Mouse (Mus musculus) heart, postnatal 4 days (tissue): ENCODE results near the gene 1700061G19Rik. TPM values are rescaled to one million over a fixed set of nuclear protein-coding genes. Genes with fewer than 3 reads are reported as not detected.

Source experiments
- DNase-seq: peaks from one replicate; pipeline ENCODE4 v3.0.0; 2021
- total RNA-seq, 2 experiments: library from RNA; stranded (reverse); gene quantifications; 2 replicates each; pipeline ENCODE4 v1.2.3; 2021

Gene 1700061G19Rik
- under 1 TPM; 0.16 to 0.21 TPM for total RNA-seq

- no peak for DNase-seq
Measured at GRCm38 (mm10) chr17:56874936-56875651, at the start of gene 1700061G19Rik. Gene 1700061G19Rik (plus strand): TSS chr17:56875477.

- DNase-seq = no peak
Measured at GRCm38 (mm10) chr17:56826718-56827117, 48.6 kb upstream of the 1700061G19Rik start.

DNA sequence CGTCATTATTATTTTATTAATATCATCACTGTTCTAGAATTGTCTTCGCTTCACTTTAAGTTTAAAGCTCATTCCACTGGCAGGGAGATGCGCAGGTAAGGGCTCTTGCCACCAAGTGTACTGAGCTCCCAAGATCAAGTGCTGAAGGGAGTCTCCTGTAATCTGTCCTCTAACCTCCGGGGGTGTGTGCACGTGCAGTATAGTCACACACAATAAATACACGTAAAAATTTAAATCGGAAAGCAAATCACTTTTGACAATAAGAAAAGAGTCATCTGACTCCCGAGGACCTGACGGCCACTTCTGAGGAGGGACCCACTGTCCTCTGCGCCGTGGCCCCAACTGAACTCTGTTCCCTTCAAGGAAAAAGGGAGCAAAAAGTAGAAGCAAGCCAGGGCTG, 46.1 kb upstream of the 1700061G19Rik start:
- no peak for DNase-seq

DNA sequence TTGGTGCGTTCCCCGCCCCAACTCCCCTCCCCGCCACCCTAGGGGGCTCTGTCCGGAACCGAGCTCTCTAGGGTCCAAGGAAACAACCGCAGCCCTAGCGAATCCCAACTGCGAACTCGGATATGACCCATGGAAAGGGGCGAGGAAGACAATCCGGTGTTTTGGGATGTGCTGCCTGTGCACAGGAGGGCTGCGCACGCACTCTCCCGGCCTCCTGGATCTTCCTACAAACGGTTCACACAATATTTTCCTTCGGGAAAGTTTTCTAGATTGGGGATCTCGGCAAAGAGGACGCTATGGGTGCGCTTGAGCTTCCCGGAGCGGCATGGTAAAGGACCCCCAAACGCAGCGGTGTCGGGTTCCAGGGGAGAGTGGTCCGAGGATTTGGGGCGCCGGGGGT, 45.5 kb upstream of the 1700061G19Rik start:
- DNase-seq = peak; percentile 25

GRCm38 (mm10) chr17:56830411-56831110, 44.7 kb upstream of the 1700061G19Rik start, which contains the start of gene Rfx2:
Gene Rfx2 (minus strand): TSS chr17:56831013.
- peak; percentile 20 for DNase-seq

DNA sequence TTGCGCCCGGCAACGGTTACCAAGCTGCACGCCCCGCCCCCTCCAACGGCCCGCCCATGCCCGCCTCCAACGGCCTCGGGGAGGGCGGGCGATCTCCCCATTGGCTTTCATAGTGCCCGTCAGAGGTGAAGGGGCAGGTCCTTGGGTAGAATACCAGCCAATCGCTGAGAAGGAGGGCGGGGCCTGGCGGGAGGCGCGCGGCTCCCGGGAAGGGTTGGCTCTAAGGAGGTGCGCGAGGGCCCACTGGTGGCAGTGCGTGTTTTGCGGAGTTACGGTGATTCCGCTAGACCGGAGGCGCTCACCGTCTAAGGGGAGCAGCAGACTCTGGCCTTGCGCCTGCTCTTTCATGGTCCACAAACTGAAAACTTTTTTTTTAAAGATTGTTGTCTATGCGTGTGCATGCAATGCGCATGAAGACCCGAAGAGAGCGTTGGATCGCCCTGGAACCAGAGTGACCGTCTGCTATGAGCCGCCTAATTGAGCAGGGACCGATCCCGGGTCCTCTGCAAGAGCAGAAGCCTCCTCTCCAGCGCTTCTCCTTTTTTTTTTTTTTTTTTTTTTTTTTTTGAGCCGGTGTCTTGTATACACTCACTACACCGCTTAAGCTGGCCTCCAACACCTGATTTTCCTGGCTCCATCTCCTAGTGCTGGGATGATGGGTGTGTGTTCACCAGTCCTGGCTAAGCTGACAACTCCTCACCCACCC, 44.0 kb upstream of the 1700061G19Rik start:
- peak; percentile 99 for DNase-seq

GRCm38 (mm10) chr17:56832918-56833317, 42.4 kb upstream of the 1700061G19Rik start:
- no peak for DNase-seq

GRCm38 (mm10) chr17:56833381-56833780, 41.9 kb upstream of the 1700061G19Rik start:
- DNase-seq = no peak

DNA sequence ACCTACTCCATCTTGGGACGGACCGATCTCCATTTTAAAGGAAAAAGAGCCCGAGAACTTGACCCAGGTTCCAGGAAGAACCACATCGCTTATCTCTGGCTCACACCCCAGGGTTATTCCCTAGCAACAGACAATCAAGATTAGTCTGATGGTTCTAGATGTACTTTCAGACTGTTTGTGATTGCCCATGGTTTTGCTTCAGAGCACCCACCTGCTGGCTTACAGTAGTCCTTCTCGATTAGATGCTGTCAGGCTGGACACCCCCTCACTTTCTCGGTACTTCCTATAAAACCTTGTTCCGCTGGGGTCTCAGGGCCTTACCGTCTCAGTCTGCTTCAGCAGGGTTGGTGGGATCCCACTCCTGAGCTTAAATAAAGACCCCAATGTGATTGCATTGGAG, 38.9 kb upstream of the 1700061G19Rik start:
- no peak for DNase-seq

DNA sequence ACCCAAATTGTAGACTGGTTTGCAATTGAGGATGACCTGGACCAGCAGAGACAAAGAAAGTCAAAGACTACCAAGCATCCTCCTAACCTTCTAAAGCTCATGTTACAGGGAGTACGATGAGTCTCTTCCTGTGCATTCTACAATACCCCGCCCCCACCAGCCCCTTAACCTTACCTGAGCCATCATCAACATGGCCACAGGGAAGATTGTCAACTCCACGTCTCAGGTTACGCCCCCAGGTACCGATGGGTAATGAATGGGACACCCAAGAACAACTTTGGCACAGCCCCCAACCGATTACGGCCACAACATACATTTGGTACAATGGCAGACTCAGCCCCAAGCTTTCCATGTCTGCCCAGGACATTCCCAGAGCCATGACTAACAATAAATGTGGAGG, 34.8 kb upstream of the 1700061G19Rik start:
- DNase-seq = no peak

GRCm38 (mm10) chr17:56842173-56842572, 33.1 kb upstream of the 1700061G19Rik start:
- DNase-seq = no peak

DNA sequence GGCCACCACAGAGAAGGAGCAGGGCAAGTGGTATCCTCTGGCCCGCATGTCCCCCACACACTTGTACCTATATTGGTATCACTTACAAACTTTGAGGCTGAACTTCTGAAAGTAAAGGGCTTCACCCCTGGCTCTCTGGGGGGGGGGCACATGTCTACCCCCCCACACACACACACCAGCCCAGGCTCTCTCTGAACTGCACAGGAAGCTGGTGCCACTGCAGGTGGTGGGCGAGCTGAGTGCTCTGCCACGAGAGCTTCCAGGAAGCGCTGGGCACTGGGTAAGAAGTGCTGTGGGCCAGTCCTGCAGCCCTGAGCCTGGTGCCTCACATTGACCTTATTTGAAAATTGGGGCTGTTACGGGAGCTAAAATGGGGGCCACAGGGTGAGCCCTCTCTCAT, 31.6 kb upstream of the 1700061G19Rik start:
- DNase-seq = no peak

DNA sequence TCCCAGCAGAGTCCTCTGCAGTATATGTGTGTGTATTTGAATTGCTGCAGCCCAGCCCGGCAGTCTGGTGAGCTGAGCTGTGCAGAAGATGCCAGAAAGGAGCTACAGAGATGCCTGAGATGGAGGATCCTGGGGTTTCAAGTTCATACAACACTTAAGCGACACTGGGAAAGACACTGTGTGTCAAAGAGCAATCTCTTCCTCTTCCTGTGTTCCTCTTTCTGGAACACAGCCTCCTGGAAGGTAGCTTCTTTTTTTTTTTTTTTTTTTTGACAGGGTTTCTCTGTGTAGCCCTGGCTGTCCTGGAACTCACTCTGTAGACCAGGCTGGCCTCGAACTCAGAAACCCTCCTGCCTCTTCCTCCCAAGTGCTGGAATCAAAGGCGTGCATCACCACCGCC, 26.5 kb upstream of the 1700061G19Rik start:
- no peak for DNase-seq

- DNase-seq = no peak
Measured at GRCm38 (mm10) chr17:56849710-56850109, 25.6 kb upstream of the 1700061G19Rik start.

GRCm38 (mm10) chr17:56851167-56851566, 24.1 kb upstream of the 1700061G19Rik start:
- DNase-seq = no peak

DNA sequence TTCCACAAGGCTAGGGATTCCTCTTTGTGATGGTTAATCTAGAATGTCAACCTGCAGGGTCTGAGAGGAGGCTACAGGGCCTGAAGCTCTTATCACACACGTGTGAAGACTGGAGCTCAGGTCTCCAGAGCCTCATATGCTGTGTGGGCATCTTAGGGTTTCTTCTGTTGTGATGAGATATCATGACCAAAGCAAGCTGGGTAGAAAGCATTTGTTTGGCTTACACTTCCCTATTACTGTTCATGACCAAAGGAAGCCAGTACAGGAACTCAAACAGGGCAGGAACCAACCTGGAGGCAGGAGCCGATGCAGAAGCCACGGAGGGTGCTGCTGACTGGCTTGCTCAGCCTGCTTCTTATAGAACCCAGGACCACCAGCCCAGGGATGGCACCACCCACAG, 19.9 kb upstream of the 1700061G19Rik start:
- DNase-seq = no peak

- DNase-seq = peak; percentile 75
Measured at GRCm38 (mm10) chr17:56858216-56858615, 17.1 kb upstream of the 1700061G19Rik start.

DNA sequence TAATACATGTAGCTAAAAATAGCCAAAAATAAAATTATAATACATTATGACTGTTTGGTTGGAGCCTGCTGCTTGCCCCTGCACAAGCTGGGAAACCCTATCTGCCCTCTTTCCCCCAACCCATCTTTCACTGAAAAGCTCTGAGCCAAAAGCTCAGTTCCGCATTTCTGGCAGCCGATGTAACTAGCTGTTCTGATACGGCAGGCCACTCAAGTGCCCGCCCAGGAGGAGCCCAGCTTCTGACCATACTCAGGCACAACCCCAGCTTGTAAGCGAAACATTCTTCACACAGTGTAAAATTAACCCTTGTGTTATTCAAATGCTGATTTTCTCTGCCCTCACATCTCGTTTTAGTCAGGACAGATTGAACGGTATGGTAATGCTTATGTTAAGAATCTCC, 16.4 kb upstream of the 1700061G19Rik start:
- DNase-seq = peak; percentile 61

- peak; percentile 24 for DNase-seq
Measured at GRCm38 (mm10) chr17:56861197-56861596, 14.1 kb upstream of the 1700061G19Rik start.

DNA sequence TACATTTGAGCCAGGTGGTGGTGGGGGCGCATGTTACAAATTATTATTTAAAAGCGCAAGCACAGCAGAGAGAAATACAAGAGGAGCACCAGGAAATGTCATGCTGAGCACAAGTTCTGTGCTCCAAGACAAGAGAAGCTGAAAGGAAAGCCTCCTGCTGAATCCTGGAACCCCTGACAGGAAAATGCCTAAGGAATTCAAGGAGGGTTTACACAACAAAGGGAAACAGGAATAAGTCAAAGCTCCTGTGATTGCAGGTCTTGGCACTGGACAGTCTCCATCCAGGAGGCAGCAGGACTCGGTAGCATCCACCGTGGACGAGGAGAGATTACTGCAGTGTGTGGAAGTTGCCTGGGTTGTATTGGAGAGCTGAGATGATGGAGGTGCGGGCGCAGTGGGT, 9.2 kb upstream of the 1700061G19Rik start:
- DNase-seq = no peak

DNA sequence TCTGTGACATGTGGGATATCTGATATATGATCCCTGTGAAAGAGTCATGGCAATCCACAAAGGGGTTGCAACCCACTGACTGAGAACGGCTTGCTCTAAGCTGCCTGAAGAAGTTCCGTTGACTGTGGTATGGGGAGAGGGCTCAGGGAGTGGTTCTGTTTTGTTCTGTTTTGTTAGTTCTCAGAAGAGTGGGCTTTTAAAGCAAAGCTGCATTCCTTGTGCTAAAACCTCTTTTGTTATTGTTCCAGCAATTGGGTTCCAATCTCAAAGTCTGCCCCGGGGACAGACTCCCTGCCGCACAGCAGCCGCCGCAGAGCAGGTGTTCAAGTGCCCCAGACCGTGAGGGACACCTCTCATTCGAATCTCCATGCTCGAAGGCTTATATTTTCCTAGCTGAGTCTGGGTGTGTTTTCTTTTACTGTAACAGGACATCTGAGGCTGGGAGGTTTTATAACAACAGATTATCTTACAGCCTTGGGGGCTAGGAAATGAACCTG, 5.7 kb upstream of the 1700061G19Rik start:
- no peak for DNase-seq

DNA sequence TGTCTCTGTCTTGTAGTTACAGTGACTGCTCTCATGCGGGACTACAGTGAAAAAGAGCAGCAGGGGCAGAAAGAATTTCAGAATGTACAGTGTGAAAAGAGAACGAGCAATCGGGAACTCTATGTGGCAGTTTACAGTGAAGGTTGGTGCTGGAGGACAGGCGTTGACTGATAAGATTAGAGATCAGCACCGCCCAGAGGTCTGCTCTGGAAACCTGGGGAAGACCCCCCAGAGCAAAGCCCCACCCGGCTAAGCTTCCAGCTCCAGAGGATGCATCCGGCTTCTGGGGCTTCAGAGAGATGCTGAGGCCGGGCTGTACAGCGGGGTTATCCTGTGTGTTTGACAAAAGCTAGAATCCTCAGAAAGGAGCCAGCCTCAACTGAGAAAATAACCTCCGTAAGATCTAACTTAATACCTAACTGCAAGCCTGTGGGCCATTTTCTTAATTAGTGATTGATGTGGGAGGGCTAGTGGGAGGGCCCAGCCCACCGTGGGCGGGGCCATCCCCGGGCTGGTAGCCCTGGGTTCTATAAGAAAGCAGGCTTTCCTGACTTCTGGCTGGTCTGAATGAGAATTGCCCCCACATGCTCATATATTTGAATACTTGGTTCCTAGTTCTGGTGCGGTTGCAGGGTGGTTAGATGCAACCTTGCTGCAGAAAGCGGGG, 4.9 kb upstream of the 1700061G19Rik start:
- DNase-seq = no peak

DNA sequence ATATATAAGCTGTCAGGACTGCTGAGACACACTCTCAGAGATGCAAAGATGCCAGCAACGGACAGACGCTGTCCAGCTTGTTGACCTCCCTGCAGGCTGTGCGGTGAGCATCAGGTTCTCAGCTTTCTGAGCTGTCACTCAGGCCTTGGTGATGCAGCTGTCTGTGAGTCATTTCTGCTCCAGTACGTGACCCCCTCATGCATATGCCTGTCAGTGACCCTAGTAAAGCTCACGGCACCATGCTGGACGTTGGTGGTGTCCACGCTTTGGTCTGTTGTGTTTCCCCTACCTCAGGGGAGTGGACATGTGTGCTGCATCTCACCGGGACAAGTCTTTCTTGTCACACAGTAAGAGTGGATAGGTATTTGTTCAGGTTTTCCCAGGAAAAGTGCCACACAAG, 3.5 kb upstream of the 1700061G19Rik start:
- DNase-seq = no peak
